Mouse (Mus musculus) lung, adult 2 months (tissue): Measurements from ENCODE around the gene Csf2rb.

Source experiments
- CTCF ChIP-seq: fragments of 200-500 bp; IDR thresholded peaks from 2 replicates; pipeline ENCODE4 v1.5.1; 2011; ENCODE audit warnings: mild to moderate bottlenecking, low read length, control low read depth; ENCODE audit not compliant: insufficient read depth
- POLR2A ChIP-seq: fragments of 200-500 bp; IDR thresholded peaks from 2 replicates; pipeline ENCODE4 v1.6.1; 2011; ENCODE audit warnings: low read depth, mild to moderate bottlenecking, control low read depth, low read length, borderline replicate concordance; ENCODE audit errors: extremely low read depth

DNA sequence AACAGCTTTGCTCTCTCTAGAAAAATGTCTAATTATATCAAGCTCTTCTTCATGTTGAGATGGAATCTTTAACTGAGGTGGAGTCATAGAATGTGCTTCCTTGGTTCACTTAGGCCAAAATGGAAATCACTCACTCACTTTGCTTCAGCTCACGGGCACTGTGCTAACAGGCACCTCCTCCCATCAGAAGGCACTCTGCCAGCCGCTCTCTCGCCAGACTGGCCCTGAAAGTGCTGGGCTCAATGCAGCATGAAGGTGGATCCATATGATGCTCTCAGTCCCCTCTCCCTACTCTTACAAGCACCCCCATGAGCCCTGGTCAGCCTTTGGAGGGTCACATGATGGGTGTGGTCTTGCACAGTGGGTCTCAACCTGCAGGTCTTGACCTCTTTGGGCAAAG is 48.7 kb downstream of the Csf2rb start:
- TF ChIP-seq POLR2A, result no peak
- no peak for TF ChIP-seq CTCF
